Mouse (Mus musculus) liver, embryonic 15.5 days (tissue): ENCODE measurements around the gene Hmx1. TPM values are rescaled to one million over a fixed set of nuclear protein-coding genes. Genes with fewer than 3 reads are reported as not detected.

Experiments
- ATAC-seq: fragments of 200-750 bp; cut with Nextera tagmentation; 2 replicates; pipeline ENCODE4 v1.8.0; 2017; ENCODE audit warnings: moderate number of reproducible peaks, mild to moderate bottlenecking, moderate library complexity; ENCODE audit not compliant: insufficient read depth
- H3K27ac ChIP-seq: fragments of 300-500 bp; sonication (generic); replicated peaks from 2 replicates; pipeline ENCODE4 v1.5.1; 2015; ENCODE audit warnings: mild to moderate bottlenecking, inconsistent platforms
- H3K27me3 ChIP-seq: fragments of 300-500 bp; sonication (generic); 2 replicates; pipeline ENCODE4 v1.6.1; 2015; ENCODE audit warnings: mild to moderate bottlenecking, inconsistent platforms
- H3K36me3 ChIP-seq: fragments of 300-500 bp; sonication (generic); replicated peaks from 2 replicates; pipeline ENCODE4 v1.6.1; 2015; ENCODE audit warnings: moderate library complexity, mild to moderate bottlenecking, inconsistent platforms
- H3K4me1 ChIP-seq: fragments of 300-500 bp; sonication (generic); replicated peaks from 2 replicates; pipeline ENCODE4 v1.6.1; 2015; ENCODE audit warnings: inconsistent platforms
- H3K4me2 ChIP-seq: fragments of 300-500 bp; sonication (generic); 2 replicates; pipeline ENCODE4 v1.6.1; 2015; ENCODE audit warnings: moderate library complexity, mild to moderate bottlenecking, inconsistent platforms
- H3K4me3 ChIP-seq: fragments of 300-500 bp; sonication (generic); replicated peaks from 2 replicates; pipeline ENCODE4 v1.5.1; 2015; ENCODE audit warnings: mild to moderate bottlenecking, inconsistent platforms
- H3K9ac ChIP-seq: fragments of 300-500 bp; sonication (generic); 2 replicates; pipeline ENCODE4 v1.6.1; 2015; ENCODE audit warnings: moderate library complexity, mild to moderate bottlenecking, inconsistent platforms
- H3K9me3 ChIP-seq: fragments of 300-500 bp; sonication (generic); replicated peaks from 2 replicates; pipeline ENCODE4 v1.6.1; 2016; ENCODE audit warnings: inconsistent platforms
- WGBS: fragments of 180-500 bp; shearing (Covaris S2); methylation state at CpG from one replicate; pipeline ENCODE4 v1.1.7; 2015; ENCODE audit warnings: mixed read lengths; ENCODE audit not compliant: insufficient replicate concordance; 5-methylcytosine and 5-hydroxymethylcytosine counted together
- polyA plus RNA-seq: library from polyadenylated mRNA; unstranded; fragments of >200 nt; fragmentation: Nextera tagmentation; extraction: Ambion mirVana; gene quantifications from 2 replicates; pipeline ENCODE4 v1.2.1, GENCODE M21; 2015

The Hmx1 gene
- not detected in 2 replicates for polyA plus RNA-seq

- no peaks in the 10 kb centered on the region for H3K9me3 ChIP-seq
- no peak for ATAC-seq
- peak within 1 kb of the TSS; percentile 43 for H3K4me3 ChIP-seq
- peaks cover 100% of the 10 kb centered on the region for H3K27me3 ChIP-seq
- H3K27ac ChIP-seq = no peak within 1 kb of the TSS
- WGBS = under 1% methylated on average over 68 of the region's 71 CpGs
- no peak within 1 kb of the TSS for H3K9ac ChIP-seq
- peak within 1 kb of the TSS; percentile 53 for H3K4me2 ChIP-seq
- peaks cover 9% of the 10 kb centered on the region for H3K4me1 ChIP-seq
- H3K36me3 ChIP-seq = no peaks in the 10 kb centered on the region
Observed at GRCm38 (mm10) chr5:35388491-35389111, at the start of gene Hmx1. Gene Hmx1, plus strand, starts transcription at chr5:35389108.

- no peaks in the 10 kb centered on the region for H3K27me3 ChIP-seq
- H3K27ac ChIP-seq = no peak overlapping the region
- H3K4me3 ChIP-seq = no peak overlapping the region
- no peak overlapping the region for H3K4me2 ChIP-seq
- no peak for ATAC-seq
- 53% methylated on average over 3 of the region's 3 CpGs for WGBS
- no peak overlapping the region for H3K9ac ChIP-seq
- no peaks in the 10 kb centered on the region for H3K36me3 ChIP-seq
- H3K9me3 ChIP-seq = no peaks in the 10 kb centered on the region
- H3K4me1 ChIP-seq = no peaks in the 10 kb centered on the region
Observed at GRCm38 (mm10) chr5:35345084-35345483, 43.8 kb upstream of the Hmx1 start.

GRCm38 (mm10) chr5:35348794-35349193, 40.1 kb upstream of the Hmx1 start:
- Histone ChIP-seq H3K4me2 (no peak overlapping the region), H3K9me3 (no peaks in the 10 kb centered on the region), H3K27ac (no peak overlapping the region), H3K27me3 (no peaks in the 10 kb centered on the region), H3K36me3 (no peaks in the 10 kb centered on the region), H3K4me1 (no peaks in the 10 kb centered on the region), H3K4me3 (no peak overlapping the region), H3K9ac (no peak overlapping the region)
- WGBS = 10% methylated on average over 3 of the region's 3 CpGs
- no peak for ATAC-seq

- ATAC-seq = peak; percentile 74
- no peak overlapping the region for H3K27ac ChIP-seq
- 39% methylated on average over 9 of the region's 9 CpGs for WGBS
Observed at GRCm38 (mm10) chr5:35357544-35358440, 31.1 kb upstream of the Hmx1 start.

GRCm38 (mm10) chr5:35361570-35362284, 27.2 kb upstream of the Hmx1 start:
- Histone ChIP-seq H3K4me3 (no peak overlapping the region), H3K4me1 (0 out of 2 replicates have a peak, but pooled peaks cover 9% of the 10 kb centered on the region), H3K9me3 (no peaks in the 10 kb centered on the region), H3K27me3 (peaks cover under 1% of the 10 kb centered on the region), H3K9ac (no peak overlapping the region), H3K4me2 (no peak overlapping the region), H3K36me3 (no peaks in the 10 kb centered on the region), H3K27ac (no peak overlapping the region)
- WGBS = 40% methylated on average over 8 of the region's 8 CpGs
- ATAC-seq = no peak

More at GRCm38 (mm10) chr5:35357544-35358440, 31.1 kb upstream of the Hmx1 start:
- Histone ChIP-seq H3K4me3 (no peak overlapping the region), H3K27me3 (no peaks in the 10 kb centered on the region; the same call in none of the 2 replicates), H3K9me3 (no peaks in the 10 kb centered on the region), H3K4me2 (no peak overlapping the region), H3K9ac (no peak overlapping the region), H3K4me1 (0 out of 2 replicates have a peak, but pooled peaks cover 7% of the 10 kb centered on the region), H3K36me3 (no peaks in the 10 kb centered on the region)

GRCm38 (mm10) chr5:35366241-35367032, 22.5 kb upstream of the Hmx1 start:
- H3K4me1 ChIP-seq = 0 out of 2 replicates have a peak, but pooled peaks cover 2% of the 10 kb centered on the region
- WGBS = 52% methylated on average over 20 of the region's 20 CpGs
- no peaks in the 10 kb centered on the region for H3K36me3 ChIP-seq
- no peaks in the 10 kb centered on the region for H3K9me3 ChIP-seq
- H3K4me3 ChIP-seq = no peak overlapping the region
- H3K27me3 ChIP-seq = peaks cover 9% of the 10 kb centered on the region
- no peak overlapping the region for H3K9ac ChIP-seq
- H3K4me2 ChIP-seq = no peak overlapping the region
- ATAC-seq = no peak
- no peak overlapping the region for H3K27ac ChIP-seq

GRCm38 (mm10) chr5:35368916-35369315, 20.0 kb upstream of the Hmx1 start:
- Histone ChIP-seq H3K27me3 (peaks cover 9% of the 10 kb centered on the region), H3K9me3 (no peaks in the 10 kb centered on the region), H3K27ac (no peak overlapping the region), H3K4me3 (no peak overlapping the region), H3K4me1 (0 out of 2 replicates have a peak, but pooled peaks cover 2% of the 10 kb centered on the region), H3K36me3 (no peaks in the 10 kb centered on the region), H3K9ac (no peak overlapping the region), H3K4me2 (no peak overlapping the region)
- WGBS = 43% methylated on average over 6 of the region's 6 CpGs
- ATAC-seq = no peak

GRCm38 (mm10) chr5:35379066-35379465, 9.8 kb upstream of the Hmx1 start:
- Histone ChIP-seq H3K4me2 (no peak overlapping the region), H3K27ac (no peak overlapping the region), H3K27me3 (peaks cover 88% of the 10 kb centered on the region), H3K4me1 (no peaks in the 10 kb centered on the region), H3K9ac (no peak overlapping the region), H3K4me3 (no peak overlapping the region), H3K36me3 (no peaks in the 10 kb centered on the region), H3K9me3 (no peaks in the 10 kb centered on the region)
- ATAC-seq = no peak
- 26% methylated on average over 2 of the region's 2 CpGs for WGBS

GRCm38 (mm10) chr5:35379815-35380214, 9.1 kb upstream of the Hmx1 start:
- H3K4me3 ChIP-seq = no peak overlapping the region
- no peak overlapping the region for H3K4me2 ChIP-seq
- H3K9ac ChIP-seq = no peak overlapping the region
- WGBS = 2% methylated on average over 4 of the region's 4 CpGs
- H3K9me3 ChIP-seq = no peaks in the 10 kb centered on the region
- no peaks in the 10 kb centered on the region for H3K36me3 ChIP-seq
- no peaks in the 10 kb centered on the region for H3K4me1 ChIP-seq
- no peak overlapping the region for H3K27ac ChIP-seq
- no peak for ATAC-seq
- H3K27me3 ChIP-seq = peaks cover 96% of the 10 kb centered on the region

- Histone ChIP-seq H3K27me3 (peaks cover 100% of the 10 kb centered on the region), H3K36me3 (no peaks in the 10 kb centered on the region), H3K27ac (no peak overlapping the region), H3K4me3 (peak overlapping the region; percentile 43), H3K9ac (no peak overlapping the region), H3K4me2 (peak overlapping the region; percentile 53), H3K4me1 (peaks cover 9% of the 10 kb centered on the region), H3K9me3 (no peaks in the 10 kb centered on the region)
- no peak for ATAC-seq
- WGBS = 3% methylated on average over 38 of the region's 38 CpGs
Observed at GRCm38 (mm10) chr5:35387834-35388490, 946 bp upstream of the Hmx1 start.
